Mouse (Mus musculus) megakaryocyte-erythroid progenitor cell, adult 5-6 weeks (primary cell): ENCODE results near the gene Ccr3. TPM values are rescaled to one million over a fixed set of nuclear protein-coding genes. Genes with fewer than 3 reads are reported as not detected.

Experiments
- ATAC-seq: replicated peaks from 2 replicates; pipeline ENCODE4 v1.8.0; 2016; ENCODE audit warnings: mild to moderate bottlenecking, inconsistent platforms; ENCODE audit not compliant: severe bottlenecking, poor library complexity, low FRiP score, low TSS enrichment
- total RNA-seq, 2 experiments: library from RNA; stranded (forward) in 1 of 2; stranded (reverse) in 1 of 2; fragments of 200-1000, 215-1000 nt in 1 of 2; fragments of >200 nt in 1 of 2; fragmentation: Nextera tagmentation in 1 of 2; gene quantifications; 2 replicates each; pipeline ENCODE4 v1.2.3; 2014 to 2017

The Ccr3 gene
- total RNA-seq (2014; fragmentation: Nextera tagmentation), result not detected in 2 replicates
- not detected in 2 replicates for total RNA-seq (2017)

DNA sequence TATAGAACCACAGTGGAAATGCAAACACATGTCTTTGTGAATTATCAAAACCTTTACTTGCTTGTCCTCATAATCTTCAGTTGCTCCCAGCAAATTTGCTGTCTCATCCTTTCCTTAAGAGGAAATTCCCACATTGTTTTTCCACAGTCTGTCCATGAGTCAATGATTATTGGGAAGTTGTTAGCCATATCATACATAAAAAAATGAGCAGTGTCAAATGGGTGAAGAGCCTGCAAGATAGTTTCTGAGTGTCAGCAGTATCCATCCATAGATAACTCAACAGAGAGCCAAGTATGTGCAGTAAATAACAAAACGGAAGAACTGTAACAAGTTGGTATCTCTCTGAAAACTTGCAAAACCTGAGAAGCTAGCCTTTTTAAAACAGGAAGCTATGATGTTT, at the start of gene Ccr3:
Ccr3 (plus strand) TSS at position 301 of the 400 bp plus-strand sequence.
- ATAC-seq, result no peak

DNA sequence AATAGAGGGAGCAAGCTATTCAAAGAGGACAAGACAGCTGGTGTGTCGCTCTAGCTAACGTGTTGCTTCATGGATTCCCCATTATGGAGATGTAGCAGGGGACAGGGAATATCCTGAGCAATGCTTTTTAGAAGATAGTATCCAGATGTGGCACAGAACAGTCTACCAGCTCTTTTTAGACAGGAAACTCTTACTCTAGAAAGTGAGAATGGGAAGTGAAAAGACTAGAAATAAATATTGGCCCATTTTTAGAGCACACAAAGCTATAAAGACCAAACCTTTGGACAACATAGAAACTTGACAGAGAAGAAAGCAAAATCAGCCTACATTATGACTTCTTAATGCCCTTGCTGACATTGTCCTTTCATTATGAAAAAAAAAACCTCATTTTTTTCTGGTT, 46.1 kb upstream of the Ccr3 start:
- ATAC-seq, result no peak

DNA sequence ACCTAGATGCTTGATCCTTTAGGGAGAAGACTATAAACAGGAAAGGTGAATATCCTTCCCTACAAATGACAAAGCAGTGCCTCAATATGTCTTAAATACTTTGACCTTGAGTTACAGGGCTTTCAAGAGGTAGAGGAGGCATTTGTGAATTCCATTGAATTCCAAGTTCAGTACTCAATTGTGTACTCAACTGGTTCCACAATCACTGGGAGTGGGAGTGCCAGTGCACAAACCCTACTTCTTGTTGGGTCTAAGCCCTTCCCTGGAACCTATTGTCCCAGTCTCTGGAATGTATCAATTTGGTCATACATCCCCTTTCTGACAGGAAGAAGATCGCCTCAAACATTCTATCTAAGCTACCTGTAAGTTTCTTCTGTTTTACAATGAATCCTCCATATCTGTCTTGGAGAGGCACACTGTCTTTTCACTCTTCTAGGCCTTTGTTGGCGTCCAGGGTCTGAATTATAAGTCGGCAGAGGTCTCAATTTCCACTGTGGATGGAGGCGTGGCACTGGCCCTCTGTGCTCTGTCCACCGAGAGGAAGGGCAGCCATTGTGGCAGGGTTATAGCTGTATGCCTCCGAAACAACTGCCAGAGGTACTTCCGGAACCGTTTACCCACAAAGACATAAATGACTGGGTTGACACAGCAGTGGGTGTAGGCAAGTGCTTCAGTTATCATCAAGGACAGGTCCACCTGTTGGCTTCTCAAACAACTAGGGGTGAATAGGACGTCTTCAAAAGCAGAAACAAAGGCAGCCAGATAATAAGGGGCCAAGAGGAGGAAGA, 44.7 kb upstream of the Ccr3 start:
- no peak for ATAC-seq

DNA sequence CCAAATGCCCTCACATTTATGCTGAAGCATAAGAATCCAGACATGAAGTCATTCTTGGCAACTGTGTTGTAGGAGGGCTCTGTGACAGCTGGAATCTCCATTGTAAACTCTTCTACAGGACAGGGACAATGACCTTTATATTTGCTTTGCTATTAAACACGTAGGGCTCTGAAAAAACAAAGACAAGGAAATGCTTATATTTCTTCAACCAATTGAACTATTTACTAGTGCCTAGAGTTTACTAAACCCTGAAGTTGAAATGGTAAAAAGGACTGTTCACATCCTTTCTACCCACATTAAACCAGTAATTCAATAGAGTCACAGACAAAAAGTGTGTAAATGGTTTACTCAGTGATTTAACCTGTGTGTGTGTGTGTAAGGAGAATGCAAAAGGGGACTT, 43.5 kb upstream of the Ccr3 start, which contains the start of gene Ccr1l1:
Ccr1l1 (minus strand) TSS at position 101 of the 400 bp plus-strand sequence.
- no peak for ATAC-seq

- ATAC-seq, result peak; percentile 74
These were observed 40.8 kb upstream of the Ccr3 start for GRCm38 (mm10) chr9:123980858-123981475.

GRCm38 (mm10) chr9:123981909-123982308, 39.9 kb upstream of the Ccr3 start:
- ATAC-seq, result peak; percentile 58

- ATAC-seq, result no peak
These were observed 39.1 kb upstream of the Ccr3 start for GRCm38 (mm10) chr9:123982720-123983119.

DNA sequence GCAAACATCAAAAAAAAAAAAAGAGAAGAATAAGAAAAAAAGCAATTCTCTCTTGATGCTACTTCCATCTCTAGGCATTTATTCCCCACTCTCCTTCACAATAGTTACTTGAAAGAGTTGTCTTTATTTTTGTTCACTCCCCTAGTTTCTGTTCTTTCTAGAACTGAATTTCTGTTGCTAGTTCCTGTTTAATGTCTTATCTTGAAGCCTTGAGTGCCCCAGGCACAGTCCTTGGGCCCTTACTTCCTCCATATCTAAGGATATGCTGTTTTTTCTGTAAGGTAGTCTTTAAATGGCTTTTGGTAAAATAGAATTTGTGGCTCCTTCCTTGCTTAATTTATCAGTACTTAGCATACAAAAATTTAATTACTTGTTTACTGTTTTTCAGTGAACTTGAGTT, 36.8 kb upstream of the Ccr3 start:
- no peak for ATAC-seq

GRCm38 (mm10) chr9:123986217-123986616, 35.6 kb upstream of the Ccr3 start:
- ATAC-seq, result peak; percentile 84

DNA sequence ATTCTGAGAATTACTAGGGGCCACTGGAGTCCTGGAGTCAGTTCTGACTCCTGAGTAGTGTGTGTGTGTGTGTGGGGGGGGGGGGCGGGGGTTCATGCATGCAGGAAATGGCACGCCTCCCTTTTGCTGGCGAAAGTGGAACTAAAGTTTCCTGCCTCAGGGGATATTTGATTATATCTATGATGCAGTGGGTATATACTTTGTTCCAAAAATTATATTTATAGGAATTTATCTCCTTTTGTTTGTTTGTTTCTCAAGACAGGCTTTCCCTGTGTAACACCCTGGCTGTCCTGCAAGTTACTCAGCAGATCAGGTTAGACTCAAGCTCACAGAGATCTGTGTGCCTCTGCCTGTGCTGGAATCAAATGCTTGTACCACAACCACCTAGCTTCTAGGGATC, 32.1 kb upstream of the Ccr3 start:
- ATAC-seq, result no peak

DNA sequence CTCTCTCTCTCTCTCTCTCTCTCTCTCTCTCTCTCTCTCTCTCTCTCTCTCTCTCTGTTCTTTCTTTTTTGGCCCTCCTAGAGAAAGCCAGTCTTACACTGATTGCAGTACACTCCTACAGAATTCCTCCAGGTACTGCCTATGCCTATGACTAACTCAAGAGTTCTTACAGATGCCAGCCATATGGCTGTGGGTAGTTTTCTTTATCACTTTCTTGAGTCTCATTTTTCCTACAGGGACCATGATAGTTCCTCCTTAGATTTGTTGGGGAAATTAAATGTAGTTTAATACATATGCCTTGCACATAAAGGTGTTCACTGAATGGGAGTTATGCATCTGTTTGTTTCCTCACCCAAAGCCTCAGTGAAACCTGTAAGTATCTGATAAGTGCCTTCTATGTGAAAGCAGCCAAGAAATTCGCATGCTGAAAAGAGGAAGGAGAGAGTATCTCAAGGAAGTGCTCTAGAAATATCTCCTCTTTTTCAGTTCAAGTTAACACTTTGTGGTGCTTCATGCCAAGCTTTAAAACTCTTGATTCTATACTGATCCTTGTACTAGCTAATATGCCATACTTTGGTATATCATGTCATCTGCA, 30.4 kb upstream of the Ccr3 start:
- ATAC-seq, result peak; percentile 90

DNA sequence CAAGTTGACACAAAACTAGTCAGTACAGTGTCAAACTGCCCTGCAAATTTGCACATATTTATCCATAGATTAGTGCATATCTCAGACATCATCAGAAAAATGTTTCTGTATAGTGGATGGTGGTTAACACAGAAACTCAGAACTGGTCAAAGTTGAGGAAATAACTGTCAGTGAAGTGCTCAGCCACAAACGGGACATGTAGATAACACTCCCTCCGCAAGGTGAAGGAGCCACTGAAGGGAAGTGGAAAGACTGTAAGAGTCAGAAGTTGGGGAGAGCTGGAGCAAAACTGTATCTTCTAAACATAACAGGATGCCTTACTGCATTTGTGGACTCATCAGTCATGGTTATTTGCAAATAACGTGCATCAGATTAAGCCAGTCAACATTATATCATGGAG, 24.1 kb upstream of the Ccr3 start:
- peak; percentile 67 for ATAC-seq

DNA sequence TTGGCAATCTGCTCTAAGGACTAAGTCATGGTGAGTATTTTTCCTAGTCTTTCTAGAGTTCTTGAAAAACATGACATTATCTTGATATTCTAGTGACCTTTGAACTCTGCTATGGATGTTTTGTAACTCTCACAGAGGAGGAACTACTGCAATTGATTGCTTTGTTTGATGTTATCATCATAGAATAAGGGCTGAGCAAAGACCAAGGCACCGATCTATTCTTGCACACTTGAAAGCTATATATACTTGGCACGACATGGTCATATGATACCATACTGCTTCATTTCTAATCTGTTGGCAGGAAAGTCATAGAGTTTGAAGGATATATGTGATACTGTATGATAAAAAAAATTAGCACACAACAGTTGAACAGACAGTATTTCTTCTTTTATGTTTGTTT, 22.0 kb upstream of the Ccr3 start:
- no peak for ATAC-seq

DNA sequence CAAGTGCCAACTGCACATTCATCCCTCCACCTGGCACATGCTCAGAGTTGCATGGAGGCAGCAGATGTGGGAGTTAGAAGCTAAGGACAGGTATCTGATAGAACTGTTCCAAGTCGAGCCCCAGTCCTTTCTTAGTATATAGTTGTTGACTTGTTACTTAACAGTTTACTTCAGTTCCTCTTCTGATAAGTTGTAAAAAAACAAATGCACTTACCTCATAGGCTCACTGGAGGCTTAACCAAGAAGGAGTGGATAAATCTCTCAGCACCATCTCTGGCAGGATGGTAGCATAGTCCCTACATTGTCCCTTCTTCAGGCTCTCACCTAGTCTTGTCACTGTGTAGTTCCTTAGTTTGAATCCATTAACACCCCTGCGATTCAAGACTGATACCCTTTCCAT, 9.1 kb upstream of the Ccr3 start:
- ATAC-seq, result no peak

DNA sequence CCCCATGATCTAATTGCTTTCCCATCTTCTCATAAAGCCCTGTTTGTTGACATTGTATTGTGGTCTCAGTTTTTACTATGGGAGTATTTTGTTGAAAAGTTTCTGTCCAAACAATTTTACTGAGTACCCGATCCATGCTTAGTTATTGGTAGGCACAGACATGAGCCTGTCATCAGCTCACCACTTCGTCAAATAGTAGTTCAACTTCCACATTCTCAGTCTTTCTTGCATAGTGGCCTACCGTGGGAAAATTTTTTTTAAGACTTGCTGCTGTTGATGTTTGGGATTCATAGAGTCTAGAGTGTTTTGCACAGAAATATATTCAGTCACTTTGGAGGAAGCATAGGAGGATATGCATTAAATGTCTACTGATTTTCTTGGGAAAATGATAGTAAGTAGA, 8.5 kb upstream of the Ccr3 start:
- ATAC-seq, result no peak

GRCm38 (mm10) chr9:124014985-124015652, 6.7 kb upstream of the Ccr3 start:
- ATAC-seq, result peak; percentile 61

DNA sequence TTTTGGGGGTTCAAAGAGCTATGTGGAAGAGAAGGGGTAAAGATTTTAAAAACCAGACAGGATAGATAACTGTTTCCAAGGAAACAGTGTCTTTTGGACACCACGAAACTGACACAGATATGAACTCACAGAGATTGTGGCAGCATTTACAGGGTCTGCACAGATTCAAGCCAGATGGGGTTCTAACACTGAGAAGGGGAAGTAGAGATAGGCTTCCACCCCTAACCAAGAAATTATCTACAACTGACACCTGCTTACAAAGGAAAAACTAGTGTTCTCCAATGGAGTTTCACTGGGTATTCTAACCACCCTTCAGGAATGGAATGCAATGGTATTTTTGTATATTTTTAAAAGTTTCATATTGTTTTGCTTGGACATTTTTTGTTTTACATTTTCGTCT, 5.7 kb upstream of the Ccr3 start:
- ATAC-seq, result peak; percentile 74

DNA sequence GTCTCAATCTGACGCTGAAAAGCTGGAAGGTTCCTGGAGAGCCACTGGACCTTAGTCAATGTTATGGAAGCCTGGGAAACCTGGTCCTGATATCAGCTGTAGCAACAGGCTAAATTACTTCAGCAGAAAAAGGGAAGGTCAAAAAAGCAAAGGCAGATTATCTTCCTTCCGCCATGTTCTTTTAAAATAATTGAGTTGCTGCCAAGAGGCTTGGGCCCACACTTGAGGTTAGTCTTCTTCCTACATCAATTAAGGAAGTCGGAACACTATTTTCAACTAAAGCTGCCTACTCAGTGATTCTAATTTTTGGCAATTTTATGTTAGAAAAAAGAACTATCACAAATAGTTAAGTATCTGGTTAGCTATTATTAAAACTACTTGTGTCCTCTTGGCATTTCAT, 1.9 kb upstream of the Ccr3 start:
- no peak for ATAC-seq

GRCm38 (mm10) chr9:124033345-124033744, 11.6 kb downstream of the Ccr3 start:
- peak; percentile 74 for ATAC-seq

DNA sequence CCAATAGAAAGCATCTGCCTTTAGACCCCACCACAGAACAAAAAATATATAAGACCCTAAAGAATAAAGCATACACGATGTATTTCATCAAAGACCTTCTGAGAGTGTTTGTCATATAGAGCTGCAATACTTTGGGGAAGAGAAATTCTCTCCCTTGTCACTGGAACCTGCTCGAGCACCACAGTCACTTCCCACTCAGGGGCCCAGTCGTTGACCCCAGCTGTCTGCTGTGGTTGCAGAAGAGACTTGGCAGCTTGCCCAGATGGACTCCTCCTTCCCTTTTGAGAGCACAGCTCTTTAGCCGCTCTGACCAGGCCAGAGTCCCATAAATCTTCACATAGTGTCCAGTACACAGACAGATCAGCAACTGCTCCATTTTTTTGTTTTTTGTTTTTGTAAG, 15.9 kb downstream of the Ccr3 start:
- ATAC-seq, result peak; percentile 40; the same call in 1 of the 2 replicates
